Mouse (Mus musculus) intestine, embryonic 14.5 days (tissue): Measurements from ENCODE around the gene Btbd17. TPM values are rescaled to one million over a fixed set of nuclear protein-coding genes. Genes with fewer than 3 reads are reported as not detected.

Source experiments
- ATAC-seq: fragments of 200-750 bp; cut with Nextera tagmentation; replicated peaks from 2 replicates; pipeline ENCODE4 v1.8.0; 2017; ENCODE audit warnings: low read depth, moderate number of reproducible peaks, moderate TSS enrichment, moderate library complexity; ENCODE audit not compliant: low FRiP score, low TSS enrichment
- DNase-seq: peaks from one replicate; pipeline ENCODE4 v3.0.0-alpha.2; 2018; ENCODE audit warnings: low spot score
- H3K27ac ChIP-seq: fragments of 300-500 bp; sonication (generic); 2 replicates; pipeline ENCODE4 v1.5.1; 2014; ENCODE audit warnings: low read depth, mild to moderate bottlenecking, control low read depth
- H3K27me3 ChIP-seq: fragments of 300-500 bp; sonication (generic); replicated peaks from 2 replicates; pipeline ENCODE4 v1.6.1; 2014; ENCODE audit warnings: low read length, control low read depth; ENCODE audit not compliant: control insufficient read depth, insufficient read depth
- H3K36me3 ChIP-seq: fragments of 300-500 bp; sonication (generic); 2 replicates; pipeline ENCODE4 v1.6.1; 2014; ENCODE audit warnings: low read length, control low read depth; ENCODE audit not compliant: control insufficient read depth, insufficient read depth
- H3K4me1 ChIP-seq: fragments of 300-500 bp; sonication (generic); replicated peaks from 2 replicates; pipeline ENCODE4 v1.6.1; 2014; ENCODE audit warnings: low read length, control low read depth, mixed read lengths; ENCODE audit not compliant: control insufficient read depth, insufficient read depth
- H3K4me2 ChIP-seq: fragments of 300-500 bp; sonication (generic); 2 replicates; pipeline ENCODE4 v1.6.1; 2014; ENCODE audit warnings: low read length
- H3K4me3 ChIP-seq: fragments of 300-500 bp; sonication (generic); 2 replicates; pipeline ENCODE4 v1.5.1; 2014; ENCODE audit warnings: low read depth, low read length, control low read depth, mixed read lengths
- H3K9ac ChIP-seq: fragments of 300-500 bp; sonication (generic); 2 replicates; pipeline ENCODE4 v1.6.1; 2014; ENCODE audit warnings: mild to moderate bottlenecking, low read length
- H3K9me3 ChIP-seq: fragments of 300-500 bp; sonication (generic); 2 replicates; pipeline ENCODE4 v1.6.1; 2016; ENCODE audit warnings: low read length, control low read depth; ENCODE audit not compliant: control insufficient read depth
- WGBS: fragments of 180-500 bp; shearing (Covaris S2); extraction: QIAGEN DNeasy Blood & Tissue Kit; methylation state at CpG from one replicate; pipeline ENCODE4 v1.1.7; 2014; 5-methylcytosine and 5-hydroxymethylcytosine counted together
- polyA plus RNA-seq: library from polyadenylated mRNA; unstranded; fragments of >200 nt; fragmentation: Nextera tagmentation; extraction: Ambion mirVana; gene quantifications from 2 replicates; pipeline ENCODE4 v1.2.1, GENCODE M21; 2014

Btbd17 gene
- polyA plus RNA-seq, 1 experiment from 2014 or later, result 2.9 TPM

DNA sequence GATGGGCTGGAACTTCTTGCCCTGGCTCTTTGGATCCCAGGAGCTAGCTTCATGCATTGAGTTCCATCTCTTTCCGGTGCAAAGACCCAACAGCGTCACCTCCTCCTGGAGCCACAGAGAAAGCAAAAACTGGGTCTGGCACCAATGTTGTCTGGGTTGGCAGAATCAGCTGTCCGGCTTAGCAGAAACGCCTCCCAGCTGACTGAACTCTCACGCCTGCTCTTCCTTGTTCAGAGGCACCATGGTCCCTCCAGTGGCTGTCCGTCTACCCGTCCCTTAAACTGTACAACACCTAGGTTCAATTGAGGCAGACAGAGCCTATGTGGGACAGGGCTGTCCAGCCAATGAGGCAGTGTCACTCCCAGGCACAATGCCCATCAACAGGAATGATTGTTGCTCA, 1.4 kb upstream of the Btbd17 start:
- WGBS, result 87% methylated on average over 7 of the region's 7 CpGs
- no peak for DNase-seq
- no peak for ATAC-seq

DNA sequence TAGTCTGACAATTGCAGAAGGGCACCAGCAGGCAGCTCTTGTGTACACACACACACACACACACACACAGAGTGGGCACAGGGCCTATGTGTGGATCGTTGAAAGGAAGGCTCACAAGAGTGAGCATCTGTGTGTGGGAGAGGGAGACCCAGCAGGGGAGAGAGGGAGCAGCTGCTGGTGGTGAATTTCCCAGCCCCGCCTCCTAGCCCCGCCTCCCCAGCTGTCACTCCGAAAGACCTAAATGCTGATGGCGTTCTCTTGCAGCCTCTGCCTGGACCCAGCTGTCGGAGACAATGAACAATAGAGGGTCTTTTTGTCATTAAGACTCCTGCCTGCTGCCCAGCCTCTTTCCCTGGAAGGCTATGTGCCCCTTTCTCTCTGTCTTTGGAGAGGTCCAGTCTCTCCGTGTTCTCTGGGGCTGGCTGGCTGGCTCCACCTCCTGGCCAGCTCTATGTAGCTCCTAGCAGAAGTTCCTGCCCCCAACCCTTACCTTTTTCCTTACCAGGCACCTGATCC, 456 bp downstream of the Btbd17 start:
- Histone ChIP-seq H3K4me2 (peak overlapping the region; percentile 57), H3K9ac (0 out of 2 replicates have a peak overlapping the region, but pooled peaks have one; percentile 11), H3K36me3 (no peaks in the 10 kb centered on the region), H3K4me1 (peaks cover 26% of the 10 kb centered on the region), H3K4me3 (peak overlapping the region; percentile 34), H3K27ac (no peak overlapping the region), H3K27me3 (peaks cover 41% of the 10 kb centered on the region), H3K9me3 (no peaks in the 10 kb centered on the region)
- ATAC-seq (peak; percentile 69), DNase-seq (peak; percentile 87)
- WGBS, result 0% methylated on average over 7 of the region's 7 CpGs

More for the DNA sequence above, 1.4 kb upstream of the Btbd17 start:
- Histone ChIP-seq H3K9ac (no peak overlapping the region), H3K4me3 (no peak overlapping the region), H3K4me2 (no peak overlapping the region), H3K4me1 (peaks cover 17% of the 10 kb centered on the region), H3K36me3 (no peaks in the 10 kb centered on the region), H3K9me3 (peaks cover 2% of the 10 kb centered on the region; the same call in 1 of the 2 replicates), H3K27me3 (peaks cover 22% of the 10 kb centered on the region), H3K27ac (no peak overlapping the region)

DNA sequence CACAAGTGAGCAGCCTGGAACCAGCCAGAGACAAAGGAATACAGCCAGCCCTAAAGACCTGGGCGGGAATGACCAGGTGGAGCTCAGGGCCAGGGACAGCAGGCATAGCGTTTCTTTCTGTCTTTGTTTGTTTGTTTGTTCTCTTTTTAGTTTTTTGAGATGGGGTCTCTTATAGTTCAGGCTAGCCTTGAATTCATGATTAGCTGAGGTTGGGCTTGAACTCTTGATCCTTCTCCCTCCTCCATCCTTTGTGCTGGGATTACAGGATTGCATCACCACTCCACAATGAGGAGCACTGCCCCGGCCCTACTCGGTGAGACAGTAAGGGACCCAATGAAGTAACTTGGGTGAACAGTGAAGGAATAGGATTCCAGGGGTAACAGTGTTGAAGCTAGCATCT, 1.1 kb downstream of the Btbd17 start:
- no peak overlapping the region for H3K9ac ChIP-seq
- peaks cover 26% of the 10 kb centered on the region for H3K4me1 ChIP-seq
- no peak overlapping the region for H3K4me3 ChIP-seq
- peaks cover 47% of the 10 kb centered on the region for H3K27me3 ChIP-seq
- no peaks in the 10 kb centered on the region for H3K9me3 ChIP-seq
- DNase-seq, result no peak
- no peaks in the 10 kb centered on the region for H3K36me3 ChIP-seq
- H3K4me2 ChIP-seq, result peak overlapping the region; percentile 57; the same call in 1 of the 2 replicates
- WGBS, result 58% methylated on average over 4 of the region's 4 CpGs
- no peak for ATAC-seq
- no peak overlapping the region for H3K27ac ChIP-seq

DNA sequence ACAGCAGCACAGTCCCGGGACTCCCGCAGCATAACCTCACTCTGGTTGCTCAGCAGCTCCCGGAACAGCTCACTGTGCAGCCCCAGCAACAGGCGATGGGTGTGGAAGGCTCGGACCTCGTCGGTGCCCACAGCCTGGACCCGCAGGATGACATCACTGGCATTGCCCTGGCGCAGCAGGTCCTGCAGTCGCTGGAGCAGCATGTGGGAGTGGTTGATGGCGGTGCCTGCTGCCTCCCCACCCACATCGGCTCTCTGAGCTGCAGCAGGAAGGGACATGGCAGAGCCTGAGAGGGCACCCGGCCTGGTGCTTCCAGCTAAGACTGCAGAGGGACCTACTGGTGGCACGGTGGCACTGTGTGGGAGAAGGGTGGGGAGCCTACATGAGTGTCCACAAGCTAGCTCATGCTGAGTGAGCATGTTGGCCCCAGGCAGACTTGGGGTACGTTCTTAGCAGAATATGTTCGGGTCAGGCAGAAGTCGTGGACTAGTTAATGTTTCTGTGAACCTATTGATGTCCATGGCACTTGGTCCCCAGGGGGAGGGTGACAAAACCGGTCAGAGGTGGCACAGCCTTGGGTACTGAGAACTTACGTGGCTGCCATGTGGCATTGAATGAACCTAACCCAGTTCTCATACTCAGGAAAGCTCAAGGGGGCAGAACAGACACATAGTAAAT, 1.7 kb downstream of the Btbd17 start:
- DNase-seq (no peak), ATAC-seq (no peak)
- WGBS, result 70% methylated on average over 19 of the region's 19 CpGs
- Histone ChIP-seq H3K4me2 (no peak overlapping the region), H3K4me3 (no peak overlapping the region), H3K9ac (no peak overlapping the region), H3K27ac (no peak overlapping the region), H3K4me1 (peaks cover 26% of the 10 kb centered on the region), H3K36me3 (no peaks in the 10 kb centered on the region), H3K9me3 (no peaks in the 10 kb centered on the region), H3K27me3 (peaks cover 53% of the 10 kb centered on the region)

DNA sequence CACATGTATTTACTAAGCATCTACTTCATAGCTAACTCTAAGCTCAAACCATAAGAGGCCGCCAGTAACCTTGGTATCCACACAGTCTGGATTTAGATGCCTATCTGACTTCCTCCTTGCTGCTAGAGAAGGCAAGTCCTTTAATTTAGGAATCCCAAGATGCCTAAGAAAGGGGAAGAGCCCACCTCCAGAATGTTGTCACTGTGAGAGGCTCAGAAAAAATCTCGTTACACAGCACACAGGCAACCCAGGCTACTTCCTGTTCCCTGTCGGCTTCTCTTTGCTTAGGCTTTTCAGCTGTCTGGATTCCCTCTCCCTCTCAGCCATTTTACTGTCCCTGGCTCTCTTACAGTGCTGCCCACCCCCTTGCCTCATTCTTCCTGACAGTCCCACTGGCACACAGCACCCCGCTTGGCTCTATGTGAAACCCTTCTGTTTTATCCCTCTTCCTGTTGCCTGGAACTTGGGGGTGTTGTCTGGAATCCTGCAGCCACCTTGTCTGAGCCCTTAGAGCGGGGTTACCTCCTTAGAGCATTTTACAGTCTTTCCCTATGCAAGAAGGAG, 2.7 kb downstream of the Btbd17 start:
- DNase-seq, result no peak
- WGBS, result 58% methylated on average over 5 of the region's 5 CpGs

DNA sequence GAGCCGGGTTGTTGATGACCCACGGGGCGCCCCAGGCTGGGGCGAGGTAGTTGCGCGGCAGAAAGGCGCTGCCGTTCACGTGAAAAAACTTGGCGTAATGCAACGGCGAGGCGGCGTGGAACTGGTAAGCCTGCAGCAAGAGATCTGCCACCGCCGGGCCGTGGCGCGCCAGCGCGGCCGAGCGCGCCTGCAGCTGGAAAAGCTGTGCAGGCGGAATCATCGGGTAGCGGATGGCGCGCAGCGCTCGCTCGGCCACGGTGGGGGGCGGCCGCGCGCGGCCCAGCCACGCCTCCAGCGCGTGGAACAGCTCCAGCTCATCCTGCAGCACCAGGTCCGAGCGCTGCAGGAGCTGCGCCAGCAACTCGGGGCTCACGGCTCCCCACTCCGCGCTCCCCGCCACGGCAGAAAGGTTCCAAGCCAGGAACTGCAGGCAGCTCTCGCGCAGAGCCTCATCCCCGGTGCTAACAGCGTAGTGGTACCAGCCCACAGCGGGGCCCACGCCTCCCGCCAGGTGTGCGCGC, 3.8 kb downstream of the Btbd17 start:
- under 1% methylated on average over 55 of the region's 59 CpGs for WGBS
- H3K9ac ChIP-seq, result no peak overlapping the region; the same call in 1 of the 2 replicates

More for the DNA sequence above, 2.7 kb downstream of the Btbd17 start:
- Histone ChIP-seq H3K4me3 (no peak overlapping the region), H3K4me1 (peaks cover 26% of the 10 kb centered on the region), H3K4me2 (no peak overlapping the region), H3K9ac (no peak overlapping the region), H3K36me3 (no peaks in the 10 kb centered on the region), H3K9me3 (no peaks in the 10 kb centered on the region), H3K27ac (no peak overlapping the region), H3K27me3 (peaks cover 63% of the 10 kb centered on the region)
- ATAC-seq, result no peak

DNA sequence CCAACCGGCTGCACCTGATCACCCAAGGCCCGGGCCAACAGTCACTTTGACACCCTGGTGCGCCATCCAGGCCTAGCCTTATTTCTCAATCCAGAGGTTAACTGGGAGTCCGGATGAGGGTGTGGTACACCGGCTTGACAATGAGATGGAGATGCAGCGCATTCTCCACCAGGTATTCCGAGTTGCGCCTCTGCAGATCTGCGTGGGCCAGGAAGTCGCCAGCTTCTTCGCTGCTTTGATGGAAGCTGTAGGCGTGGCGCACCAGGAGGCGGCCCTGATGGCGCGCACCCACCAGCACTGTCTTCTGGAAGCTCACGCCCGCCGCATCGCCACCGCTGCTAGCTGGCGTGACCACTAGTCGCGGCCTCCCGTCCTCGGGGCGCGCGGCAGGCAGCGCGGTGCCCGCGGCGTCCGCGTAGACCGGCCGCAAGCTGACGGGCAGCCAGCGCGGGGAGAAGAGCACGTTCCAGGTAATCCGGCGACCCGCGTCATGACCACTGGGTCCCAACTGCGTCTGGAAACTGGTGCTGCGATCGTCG, 4.3 kb downstream of the Btbd17 start:
- Histone ChIP-seq H3K9me3 (no peaks in the 10 kb centered on the region), H3K27ac (no peak overlapping the region), H3K36me3 (no peaks in the 10 kb centered on the region), H3K4me2 (peak overlapping the region; percentile 80), H3K9ac (no peak overlapping the region; the same call in 1 of the 2 replicates), H3K4me3 (peak overlapping the region; percentile 41), H3K4me1 (peaks cover 26% of the 10 kb centered on the region), H3K27me3 (peaks cover 76% of the 10 kb centered on the region)
- ATAC-seq (no peak), DNase-seq (peak; percentile 63)
- 3% methylated on average over 48 of the region's 50 CpGs for WGBS

More for the DNA sequence above, 3.8 kb downstream of the Btbd17 start:
- ATAC-seq, result no peak; the same call in 1 of the 2 replicates
- peak overlapping the region; percentile 80 for H3K4me2 ChIP-seq
- DNase-seq, result no peak
- H3K4me1 ChIP-seq, result peaks cover 26% of the 10 kb centered on the region
- peaks cover 73% of the 10 kb centered on the region for H3K27me3 ChIP-seq
- H3K4me3 ChIP-seq, result peak overlapping the region; percentile 41
- H3K36me3 ChIP-seq, result no peaks in the 10 kb centered on the region
- H3K9me3 ChIP-seq, result no peaks in the 10 kb centered on the region
- H3K27ac ChIP-seq, result no peak overlapping the region

DNA sequence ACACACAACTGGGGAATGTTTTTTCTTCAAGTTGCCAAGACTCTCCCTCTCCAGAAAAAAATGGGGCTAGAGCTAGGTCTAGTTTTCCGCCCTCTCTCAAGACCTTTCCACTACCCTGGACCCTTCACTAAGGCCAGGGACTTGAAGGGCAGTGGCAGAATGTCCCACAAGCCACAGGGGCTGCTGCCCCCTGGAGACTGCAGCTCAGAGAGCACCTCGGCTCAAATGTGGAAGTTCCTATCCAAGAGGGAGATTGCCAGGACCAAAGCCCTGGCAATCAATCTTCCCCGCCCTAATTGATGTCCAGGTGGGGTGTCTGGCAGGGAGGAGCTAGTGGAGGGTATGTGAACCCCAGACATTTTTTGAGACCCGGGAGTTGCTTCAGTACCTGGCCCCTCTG, 4.9 kb downstream of the Btbd17 start:
- H3K27ac ChIP-seq, result no peak overlapping the region
- no peaks in the 10 kb centered on the region for H3K36me3 ChIP-seq
- peaks cover 22% of the 10 kb centered on the region for H3K4me1 ChIP-seq
- no peak for ATAC-seq
- H3K27me3 ChIP-seq, result peaks cover 82% of the 10 kb centered on the region
- DNase-seq, result no peak
- 22% methylated on average over 4 of the region's 4 CpGs for WGBS
- H3K9ac ChIP-seq, result no peak overlapping the region
- H3K4me2 ChIP-seq, result no peak overlapping the region
- H3K4me3 ChIP-seq, result no peak overlapping the region
- no peaks in the 10 kb centered on the region for H3K9me3 ChIP-seq
